Mouse (Mus musculus): ENCODE measurements at regions not wholly inside any gene's neighbourhood (a gene's known extent, or its start where the extent isn't known, plus 50 kb on each side); places are given as distances from the start of the nearest gene placed in this dataset.

- TF ChIP-seq CTCF (IDR thresholded peaks at IDR 0.05; ENCODE audit: extremely low read depth, insufficient read depth, low read length) (no peak), POLR2A (IDR thresholded peaks at IDR 0.05; ENCODE audit: extremely low read depth, insufficient read depth, low read length) (no peak)
These were observed 57.0 kb upstream of the Gm773 start for GRCm38 (mm10) chrX:56269706-56270105.
